Mouse (Mus musculus): ENCODE data around the gene Tmem100. TPM values are rescaled to one million over a fixed set of nuclear protein-coding genes. Genes with fewer than 3 reads are reported as not detected.

The Tmem100 gene
- polyA plus RNA-seq, 1 experiment from 2014 or later: 31.1 TPM

GRCm38 (mm10) chr11:89988936-89989589 lies 41.1 kb upstream of the Tmem100 start:
- peak; percentile 81 for DNase-seq (ENCODE audit: low spot score)
- peak; percentile 45; the same call in 1 of the 2 replicates for ATAC-seq (ENCODE audit: low FRiP score, low TSS enrichment)
- Histone ChIP-seq H3K27ac (replicated peaks) (no peak overlapping the region), H3K36me3 (ENCODE audit: control insufficient read depth, insufficient read depth, low read length) (no peaks in the 10 kb centered on the region), H3K4me1 (replicated peaks; ENCODE audit: control insufficient read depth, insufficient read depth) (no peaks in the 10 kb centered on the region), H3K4me3 (ENCODE audit: low read depth, low read length) (no peak overlapping the region), H3K9ac (ENCODE audit: low read length) (no peak overlapping the region), H3K9me3 (ENCODE audit: control insufficient read depth, low read length) (no peaks in the 10 kb centered on the region), H3K4me2 (replicated peaks; ENCODE audit: low read depth) (no peak overlapping the region), H3K27me3 (ENCODE audit: control insufficient read depth, insufficient read depth, low read length) (no peaks in the 10 kb centered on the region)
- 16% methylated on average over 8 of the region's 8 CpGs for WGBS
- TF ChIP-seq EP300 (optimal IDR thresholded peaks at IDR 0.05): no peak
- peak; percentile 96 for TF ChIP-seq CTCF (IDR thresholded peaks at IDR 0.05; ENCODE audit: low read depth)

- Histone ChIP-seq H3K9me3 (ENCODE audit: control insufficient read depth, low read length) (no peaks in the 10 kb centered on the region), H3K4me1 (replicated peaks; ENCODE audit: control insufficient read depth, insufficient read depth) (no peaks in the 10 kb centered on the region), H3K36me3 (ENCODE audit: control insufficient read depth, insufficient read depth, low read length) (no peaks in the 10 kb centered on the region), H3K27me3 (ENCODE audit: control insufficient read depth, insufficient read depth, low read length) (no peaks in the 10 kb centered on the region), H3K4me3 (ENCODE audit: low read depth, low read length) (no peak overlapping the region), H3K4me2 (replicated peaks; ENCODE audit: low read depth) (no peak overlapping the region), H3K27ac (replicated peaks) (no peak overlapping the region), H3K9ac (ENCODE audit: low read length) (no peak overlapping the region)
- DNase-seq (ENCODE audit: low spot score) (no peak), ATAC-seq (ENCODE audit: low FRiP score, low TSS enrichment) (no peak)
- TF ChIP-seq CTCF (IDR thresholded peaks at IDR 0.05; ENCODE audit: low read depth): no peak
- TF ChIP-seq EP300 (optimal IDR thresholded peaks at IDR 0.05): no peak
These were observed 38.5 kb upstream of the Tmem100 start for GRCm38 (mm10) chr11:89991661-89992060.

- Histone ChIP-seq H3K27ac (replicated peaks) (no peak overlapping the region), H3K9me3 (ENCODE audit: control insufficient read depth, low read length) (no peaks in the 10 kb centered on the region), H3K27me3 (ENCODE audit: control insufficient read depth, insufficient read depth, low read length) (no peaks in the 10 kb centered on the region), H3K4me2 (replicated peaks; ENCODE audit: low read depth) (no peak overlapping the region), H3K36me3 (ENCODE audit: control insufficient read depth, insufficient read depth, low read length) (no peaks in the 10 kb centered on the region; the same call in 1 of the 2 replicates), H3K4me1 (replicated peaks; ENCODE audit: control insufficient read depth, insufficient read depth) (no peaks in the 10 kb centered on the region), H3K9ac (ENCODE audit: low read length) (no peak overlapping the region), H3K4me3 (ENCODE audit: low read depth, low read length) (no peak overlapping the region)
- TF ChIP-seq EP300 (optimal IDR thresholded peaks at IDR 0.05): no peak
- TF ChIP-seq CTCF (IDR thresholded peaks at IDR 0.05; ENCODE audit: low read depth): no peak
- no peak for ATAC-seq (ENCODE audit: low FRiP score, low TSS enrichment)
- WGBS: 77% methylated on average over 2 of the region's 2 CpGs
- no peak for DNase-seq (ENCODE audit: low spot score)
These were observed 35.4 kb upstream of the Tmem100 start for GRCm38 (mm10) chr11:89994706-89995105.

- no peak overlapping the region for H3K27ac ChIP-seq (replicated peaks)
- no peaks in the 10 kb centered on the region; the same call in 1 of the 2 replicates for H3K36me3 ChIP-seq (ENCODE audit: control insufficient read depth, insufficient read depth, low read length)
- H3K27me3 ChIP-seq (ENCODE audit: control insufficient read depth, insufficient read depth, low read length): no peaks in the 10 kb centered on the region
- H3K4me1 ChIP-seq (replicated peaks; ENCODE audit: control insufficient read depth, insufficient read depth): no peaks in the 10 kb centered on the region
- TF ChIP-seq EP300 (optimal IDR thresholded peaks at IDR 0.05) (no peak), CTCF (IDR thresholded peaks at IDR 0.05; ENCODE audit: low read depth) (no peak)
- H3K9ac ChIP-seq (ENCODE audit: low read length): no peak overlapping the region
- ATAC-seq (ENCODE audit: low FRiP score, low TSS enrichment): no peak
- no peak overlapping the region for H3K4me2 ChIP-seq (replicated peaks; ENCODE audit: low read depth)
- WGBS: 88% methylated on average over 5 of the region's 5 CpGs
- no peak for DNase-seq (ENCODE audit: low spot score)
- H3K9me3 ChIP-seq (ENCODE audit: control insufficient read depth, low read length): no peaks in the 10 kb centered on the region
- H3K4me3 ChIP-seq (ENCODE audit: low read depth, low read length): no peak overlapping the region
These were observed 34.6 kb upstream of the Tmem100 start for GRCm38 (mm10) chr11:89995596-89995995.

- no peak for ATAC-seq (ENCODE audit: low FRiP score, low TSS enrichment)
- H3K27me3 ChIP-seq (ENCODE audit: control insufficient read depth, insufficient read depth, low read length): no peaks in the 10 kb centered on the region
- no peak overlapping the region for H3K9ac ChIP-seq (ENCODE audit: low read length)
- no peak overlapping the region for H3K4me3 ChIP-seq (ENCODE audit: low read depth, low read length)
- 90% methylated on average over 4 of the region's 4 CpGs for WGBS
- no peak overlapping the region for H3K27ac ChIP-seq (replicated peaks)
- H3K4me1 ChIP-seq (replicated peaks; ENCODE audit: control insufficient read depth, insufficient read depth): no peaks in the 10 kb centered on the region
- H3K36me3 ChIP-seq (ENCODE audit: control insufficient read depth, insufficient read depth, low read length): no peaks in the 10 kb centered on the region; the same call in 1 of the 2 replicates
- no peak for DNase-seq (ENCODE audit: low spot score)
- no peak overlapping the region for H3K4me2 ChIP-seq (replicated peaks; ENCODE audit: low read depth)
- H3K9me3 ChIP-seq (ENCODE audit: control insufficient read depth, low read length): no peaks in the 10 kb centered on the region
- no peak for TF ChIP-seq CTCF (IDR thresholded peaks at IDR 0.05; ENCODE audit: low read depth)
- TF ChIP-seq EP300 (optimal IDR thresholded peaks at IDR 0.05): no peak
These were observed 33.7 kb upstream of the Tmem100 start for GRCm38 (mm10) chr11:89996406-89996805.

GRCm38 (mm10) chr11:89996856-89997255 lies 33.3 kb upstream of the Tmem100 start:
- TF ChIP-seq EP300 (optimal IDR thresholded peaks at IDR 0.05) (no peak), CTCF (IDR thresholded peaks at IDR 0.05; ENCODE audit: low read depth) (no peak)
- WGBS: 63% methylated on average over 7 of the region's 7 CpGs
- ATAC-seq (ENCODE audit: low FRiP score, low TSS enrichment): peak; percentile 71; the same call in 1 of the 2 replicates
- H3K4me3 ChIP-seq (ENCODE audit: low read depth, low read length): no peak overlapping the region
- no peaks in the 10 kb centered on the region for H3K4me1 ChIP-seq (replicated peaks; ENCODE audit: control insufficient read depth, insufficient read depth)
- H3K36me3 ChIP-seq (ENCODE audit: control insufficient read depth, insufficient read depth, low read length): no peaks in the 10 kb centered on the region; the same call in 1 of the 2 replicates
- no peaks in the 10 kb centered on the region for H3K27me3 ChIP-seq (ENCODE audit: control insufficient read depth, insufficient read depth, low read length)
- H3K27ac ChIP-seq (replicated peaks): no peak overlapping the region
- H3K9ac ChIP-seq (ENCODE audit: low read length): no peak overlapping the region
- no peaks in the 10 kb centered on the region for H3K9me3 ChIP-seq (ENCODE audit: control insufficient read depth, low read length)
- peak; percentile 68 for DNase-seq (ENCODE audit: low spot score)
- no peak overlapping the region for H3K4me2 ChIP-seq (replicated peaks; ENCODE audit: low read depth)
